Mouse (Mus musculus) lung, postnatal 0 days (tissue): ENCODE measurements around the gene Taok2. TPM values are rescaled to one million over a fixed set of nuclear protein-coding genes. Genes with fewer than 3 reads are reported as not detected.

ENCODE experiments used
- ATAC-seq: fragments of 200-750 bp; cut with Nextera tagmentation; 2 replicates; pipeline ENCODE4 v1.8.0; 2017; ENCODE audit warnings: moderate library complexity
- DNase-seq: peaks from one replicate; pipeline ENCODE4 v3.0.0-alpha.2; 2016; ENCODE audit warnings: low spot score
- H3K27ac ChIP-seq: fragments of 300-500 bp; sonication (generic); 2 replicates; pipeline ENCODE4 v1.5.1; 2014; ENCODE audit warnings: antibody characterized with exemption, mild to moderate bottlenecking, low read length, mixed read lengths
- H3K27me3 ChIP-seq: fragments of 300-500 bp; sonication (generic); replicated peaks from 2 replicates; pipeline ENCODE4 v1.6.1; 2014; ENCODE audit warnings: low read length, mixed read lengths; ENCODE audit not compliant: insufficient read depth
- H3K36me3 ChIP-seq: fragments of 300-500 bp; sonication (generic); 2 replicates; pipeline ENCODE4 v1.6.1; 2014; ENCODE audit warnings: low read length, mixed read lengths; ENCODE audit not compliant: insufficient read depth
- H3K4me1 ChIP-seq: fragments of 300-500 bp; sonication (generic); 2 replicates; pipeline ENCODE4 v1.6.1; 2014; ENCODE audit warnings: antibody characterized with exemption, low read depth, low read length, mixed read lengths; ENCODE audit not compliant: insufficient read depth
- H3K4me2 ChIP-seq: fragments of 300-500 bp; sonication (generic); replicated peaks from 2 replicates; pipeline ENCODE4 v1.6.1; 2014; ENCODE audit warnings: low read depth, mild to moderate bottlenecking, low read length, moderate library complexity, mixed read lengths
- H3K4me3 ChIP-seq: fragments of 300-500 bp; sonication (generic); 2 replicates; pipeline ENCODE4 v1.5.1; 2014; ENCODE audit warnings: low read depth, low read length
- H3K9ac ChIP-seq: fragments of 300-500 bp; sonication (generic); replicated peaks from 2 replicates; pipeline ENCODE4 v1.6.1; 2014; ENCODE audit warnings: low read depth, mild to moderate bottlenecking
- H3K9me3 ChIP-seq: fragments of 300-500 bp; sonication (generic); 2 replicates; pipeline ENCODE4 v1.6.1; 2016; ENCODE audit warnings: low read length, mixed read lengths
- CTCF ChIP-seq: IDR thresholded peaks from 2 replicates; pipeline ENCODE4 v1.5.1; 2016; ENCODE audit warnings: antibody characterized with exemption, mild to moderate bottlenecking
- EP300 ChIP-seq: IDR thresholded peaks from 2 replicates; pipeline ENCODE4 v1.6.1; 2016; ENCODE audit warnings: antibody characterized with exemption, mild to moderate bottlenecking, control low read depth
- WGBS: fragments of 180-500 bp; shearing (Covaris S2); extraction: QIAGEN DNeasy Blood & Tissue Kit; methylation state at CpG from one replicate; pipeline ENCODE4 v1.1.7; 2014; 5-methylcytosine and 5-hydroxymethylcytosine counted together
- polyA plus RNA-seq: library from polyadenylated mRNA; unstranded; fragments of >200 nt; fragmentation: Nextera tagmentation; extraction: Ambion mirVana; gene quantifications from 2 replicates; pipeline ENCODE4 v1.2.1, GENCODE M21; 2015

Gene Taok2
- 36.1 and 39.0 TPM in 2 replicates for polyA plus RNA-seq

- under 1% methylated on average over 55 of the region's 56 CpGs for WGBS
- TF ChIP-seq CTCF (peak; percentile 44; the same call in 1 of the 2 replicates), EP300 (no peak)
- peak within 1 kb of the TSS; percentile 81 for H3K4me3 ChIP-seq
Measured at GRCm38 (mm10) chr7:126884286-126885164, at the start of gene Taok2. TSS of gene Taok2 (minus strand) at chr7:126884703.

GRCm38 (mm10) chr7:126932652-126933051 is 48.1 kb upstream of the Taok2 start:
- H3K27me3 ChIP-seq, result no peaks in the 10 kb centered on the region
- H3K9ac ChIP-seq, result no peak overlapping the region
- H3K36me3 ChIP-seq, result no peaks in the 10 kb centered on the region
- ATAC-seq (no peak), DNase-seq (no peak)
- H3K4me3 ChIP-seq, result no peak overlapping the region
- no peak overlapping the region for H3K27ac ChIP-seq
- TF ChIP-seq CTCF (no peak), EP300 (no peak)
- H3K4me1 ChIP-seq, result peaks cover 8% of the 10 kb centered on the region; the same call in 1 of the 2 replicates
- H3K4me2 ChIP-seq, result no peak overlapping the region
- WGBS, result 80% methylated on average over 2 of the region's 2 CpGs
- H3K9me3 ChIP-seq, result no peaks in the 10 kb centered on the region

More at GRCm38 (mm10) chr7:126884286-126885164, at the start of gene Taok2:
- peak within 1 kb of the TSS; percentile 92 for H3K4me2 ChIP-seq
- peak within 1 kb of the TSS; percentile 93 for H3K27ac ChIP-seq
- peaks cover 12% of the 10 kb centered on the region; the same call in 1 of the 2 replicates for H3K4me1 ChIP-seq
- ATAC-seq (peak; percentile 96), DNase-seq (peak; percentile 99)
- no peaks in the 10 kb centered on the region for H3K9me3 ChIP-seq
- peak within 1 kb of the TSS; percentile 74 for H3K9ac ChIP-seq
- H3K27me3 ChIP-seq, result no peaks in the 10 kb centered on the region
- peaks cover 7% of the 10 kb centered on the region for H3K36me3 ChIP-seq

- TF ChIP-seq CTCF (no peak), EP300 (no peak)
- Histone ChIP-seq H3K36me3 (no peaks in the 10 kb centered on the region), H3K27me3 (no peaks in the 10 kb centered on the region), H3K27ac (peak overlapping the region; percentile 55), H3K9me3 (no peaks in the 10 kb centered on the region), H3K4me1 (peaks cover 8% of the 10 kb centered on the region; the same call in 1 of the 2 replicates), H3K4me2 (peak overlapping the region; percentile 98), H3K4me3 (peak overlapping the region; percentile 68), H3K9ac (peak overlapping the region; percentile 62)
- peak; percentile 71 for ATAC-seq
- DNase-seq, result no peak
- 0% methylated on average over 26 of the region's 27 CpGs for WGBS
Measured at GRCm38 (mm10) chr7:126929046-126929445, 44.5 kb upstream of the Taok2 start.

- no peaks in the 10 kb centered on the region for H3K36me3 ChIP-seq
- H3K27me3 ChIP-seq, result no peaks in the 10 kb centered on the region
- peak within 1 kb of the TSS; percentile 55 for H3K27ac ChIP-seq
- H3K4me2 ChIP-seq, result peak within 1 kb of the TSS; percentile 98
- ATAC-seq (peak; percentile 99), DNase-seq (peak; percentile 97)
- WGBS, result 2% methylated on average over 56 of the region's 56 CpGs
- H3K4me1 ChIP-seq, result peaks cover 8% of the 10 kb centered on the region; the same call in 1 of the 2 replicates
- no peaks in the 10 kb centered on the region for H3K9me3 ChIP-seq
- H3K9ac ChIP-seq, result peak within 1 kb of the TSS; percentile 62
- TF ChIP-seq CTCF (no peak), EP300 (no peak)
- H3K4me3 ChIP-seq, result peak within 1 kb of the TSS; percentile 68
Measured at GRCm38 (mm10) chr7:126928384-126929037, 44.0 kb upstream of the Taok2 start, which contains the start of gene Kctd13. TSS of gene Kctd13 (plus strand) at chr7:126928879.

- TF ChIP-seq CTCF (no peak), EP300 (no peak)
- no peak for DNase-seq
- WGBS, result 23% methylated on average over 3 of the region's 3 CpGs
- H3K4me2 ChIP-seq, result no peak overlapping the region
- no peak overlapping the region for H3K27ac ChIP-seq
- H3K27me3 ChIP-seq, result no peaks in the 10 kb centered on the region
- H3K9me3 ChIP-seq, result no peaks in the 10 kb centered on the region
- H3K4me3 ChIP-seq, result no peak overlapping the region
- H3K36me3 ChIP-seq, result no peaks in the 10 kb centered on the region
- H3K4me1 ChIP-seq, result peaks cover 8% of the 10 kb centered on the region; the same call in 1 of the 2 replicates
- no peak for ATAC-seq
- H3K9ac ChIP-seq, result no peak overlapping the region
Measured at GRCm38 (mm10) chr7:126926299-126926698, 41.8 kb upstream of the Taok2 start.

GRCm38 (mm10) chr7:126923999-126924398 is 39.5 kb upstream of the Taok2 start:
- Histone ChIP-seq H3K4me1 (no peaks in the 10 kb centered on the region), H3K4me3 (no peak overlapping the region), H3K27me3 (no peaks in the 10 kb centered on the region), H3K36me3 (no peaks in the 10 kb centered on the region), H3K9ac (no peak overlapping the region), H3K27ac (no peak overlapping the region; the same call in 1 of the 2 replicates), H3K9me3 (no peaks in the 10 kb centered on the region), H3K4me2 (no peak overlapping the region)
- WGBS, result 61% methylated on average over 5 of the region's 5 CpGs
- no peak for TF ChIP-seq CTCF
- no peak for TF ChIP-seq EP300
- no peak for ATAC-seq
- DNase-seq, result no peak
